Mouse (Mus musculus) C2C12 (cell line): ENCODE results near the gene Olfr1132. TPM values are rescaled to one million over a fixed set of nuclear protein-coding genes. Genes with fewer than 3 reads are reported as not detected.
"Not testable (repeated sequence)": the region's sequence is repeated elsewhere in the genome, so short reads cannot be mapped to it uniquely, and the experiment has no call there.

Source experiments
- H3K27me3 ChIP-seq: one replicate; pipeline ENCODE4 v1.6.1; 2011; ENCODE audit not compliant: control insufficient read depth, insufficient read depth, insufficient read length
- H3K36me3 ChIP-seq: one replicate; pipeline ENCODE4 v1.6.1; 2011; ENCODE audit not compliant: control insufficient read depth, insufficient read depth
- H3K4me3 ChIP-seq: one replicate; pipeline ENCODE4 v1.5.1; 2011; ENCODE audit warnings: mild to moderate bottlenecking, control low read depth; ENCODE audit not compliant: poor library complexity, insufficient read depth, severe bottlenecking
- H3K79me2 ChIP-seq: one replicate; pipeline ENCODE4 v1.6.1; 2011; ENCODE audit not compliant: control insufficient read depth, insufficient read depth
- H3K79me3 ChIP-seq: one replicate; pipeline ENCODE4 v1.6.1; 2011; ENCODE audit warnings: low read depth, control low read depth
- H3ac ChIP-seq: one replicate; pipeline ENCODE3; 2011; ENCODE audit warnings: low read depth; ENCODE audit not compliant: control insufficient read depth, insufficient read length
- CEBPB ChIP-seq: IDR thresholded peaks from one replicate; pipeline ENCODE4 v1.6.1; 2011; ENCODE audit warnings: low read depth, mild to moderate bottlenecking, control low read depth, moderate library complexity
- CTCF ChIP-seq: IDR thresholded peaks from one replicate; pipeline ENCODE4 v1.5.1; 2011; ENCODE audit not compliant: control insufficient read depth, insufficient read depth, insufficient read length
- FOSL1 ChIP-seq: IDR thresholded peaks from one replicate; pipeline ENCODE4 v1.8.0; 2011; ENCODE audit warnings: mild to moderate bottlenecking, low read length; ENCODE audit not compliant: poor library complexity, insufficient read depth, severe bottlenecking
- MAX ChIP-seq: IDR thresholded peaks from one replicate; pipeline ENCODE4 v1.6.1; 2011; ENCODE audit warnings: mild to moderate bottlenecking, control low read depth
- MYOD1 ChIP-seq: IDR thresholded peaks from one replicate; pipeline ENCODE4 v1.6.1; 2011; ENCODE audit warnings: low read depth; ENCODE audit not compliant: control insufficient read depth, insufficient read length
- MYOG ChIP-seq: IDR thresholded peaks from one replicate; pipeline ENCODE4 v1.6.1; 2011; ENCODE audit not compliant: control insufficient read depth, insufficient read length; ENCODE audit errors: extremely low read depth
- USF1 ChIP-seq: IDR thresholded peaks from one replicate; pipeline ENCODE4 v1.6.1; 2011; ENCODE audit warnings: low read depth, mild to moderate bottlenecking, control low read depth, moderate library complexity
- long read RNA-seq, 2 experiments: library from polyadenylated mRNA; unstranded; transcript quantifications; one replicate each; pipeline ENCODE4 v2.0.0; 2019 to 2020
- polyA plus RNA-seq: library from polyadenylated mRNA; unstranded; fragments of >200 nt; fragmentation: generic; extraction: Trizol; gene quantifications from one replicate; pipeline ENCODE4 v1.2.1, GENCODE M21; 2012; ENCODE audit warnings: missing spikeins

Gene Olfr1132
- polyA plus RNA-seq = not detected
- long read RNA-seq, experiment 1 = 0 reads
- long read RNA-seq, experiment 2 = 0 reads

- Histone ChIP-seq H3K27me3 (no peaks in the 10 kb centered on the region), H3K79me2 (no peaks in the 10 kb centered on the region), H3K4me3 (no peak within 1 kb of the TSS), H3K36me3 (no peaks in the 10 kb centered on the region), H3K79me3 (no peaks in the 10 kb centered on the region), H3ac (no peak within 1 kb of the TSS)
- TF ChIP-seq MYOD1 = no peak
- TF ChIP-seq FOSL1 = no peak
- no peak for TF ChIP-seq CTCF
- TF ChIP-seq USF1 = no peak
- TF ChIP-seq MYOG = no peak
- TF ChIP-seq MAX = no peak
- TF ChIP-seq CEBPB = no peak
Observed at GRCm38 (mm10) chr2:87637435-87637834, at the start of gene Olfr1132. Olfr1132 (minus strand) TSS chr2:87637535.

GRCm38 (mm10) chr2:87673564-87673963 lies 36.2 kb upstream of the Olfr1132 start, which contains the start of gene Olfr1135:
Olfr1135 (minus strand) TSS chr2:87673664.
- no peaks in the 10 kb centered on the region for H3K79me2 ChIP-seq
- no peaks in the 10 kb centered on the region for H3K27me3 ChIP-seq
- H3ac ChIP-seq = no peak within 1 kb of the TSS
- H3K36me3 ChIP-seq = no peaks in the 10 kb centered on the region
- no peak within 1 kb of the TSS for H3K4me3 ChIP-seq
- no peak for TF ChIP-seq USF1
- TF ChIP-seq MAX = no peak
- no peak for TF ChIP-seq CEBPB
- TF ChIP-seq MYOD1 = no peak
- TF ChIP-seq CTCF = no peak
- TF ChIP-seq MYOG = no peak
- no peak for TF ChIP-seq FOSL1
- no peaks in the 10 kb centered on the region for H3K79me3 ChIP-seq

- Histone ChIP-seq H3ac (no peak within 1 kb of the TSS), H3K79me3 (no peaks in the 10 kb centered on the region), H3K4me3 (no peak within 1 kb of the TSS), H3K36me3 (no peaks in the 10 kb centered on the region), H3K79me2 (no peaks in the 10 kb centered on the region), H3K27me3 (no peaks in the 10 kb centered on the region)
- TF ChIP-seq MYOG (no peak), MAX (no peak), FOSL1 (no peak), CTCF (no peak), MYOD1 (no peak), USF1 (no peak), CEBPB (no peak)
Observed at GRCm38 (mm10) chr2:87658360-87658759, 21.0 kb upstream of the Olfr1132 start, which contains the start of gene Olfr1134. Olfr1134 (minus strand) TSS chr2:87658460.

DNA sequence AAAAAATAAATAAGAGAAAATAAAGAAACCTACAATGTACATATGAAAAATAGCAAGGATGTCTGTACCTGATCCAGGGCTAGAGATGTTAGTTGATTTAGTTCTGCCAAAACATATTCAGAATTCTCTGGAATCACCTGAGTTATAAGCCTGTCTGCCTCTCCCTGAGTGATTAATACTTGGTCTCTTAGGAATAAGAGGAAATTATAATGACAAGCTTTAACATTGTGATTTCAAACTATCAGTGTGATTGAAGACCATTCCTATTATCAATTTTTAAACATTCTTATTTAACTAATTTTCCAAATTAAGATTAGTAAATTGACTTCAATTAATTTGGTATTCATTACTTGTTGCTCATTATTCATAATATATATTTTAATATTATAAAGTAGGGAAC lies 9.9 kb upstream of the Olfr1132 start, which contains the start of gene Olfr1133:
TSS of gene Olfr1133 (minus strand) at position 101 of the 400 bp plus-strand sequence.
- no peak for TF ChIP-seq MYOG
- TF ChIP-seq FOSL1 = no peak
- TF ChIP-seq MYOD1 = no peak
- no peak for TF ChIP-seq CEBPB
- no peak for TF ChIP-seq USF1
- no peak for TF ChIP-seq MAX
- TF ChIP-seq CTCF = no peak
- H3K4me3 ChIP-seq = no peak within 1 kb of the TSS
- H3K79me3 ChIP-seq = no peaks in the 10 kb centered on the region
- no peak within 1 kb of the TSS for H3ac ChIP-seq
- H3K79me2 ChIP-seq = no peaks in the 10 kb centered on the region
- H3K36me3 ChIP-seq = no peaks in the 10 kb centered on the region
- no peaks in the 10 kb centered on the region for H3K27me3 ChIP-seq

- Histone ChIP-seq H3K4me3 (no peak overlapping the region), H3K79me2 (no peaks in the 10 kb centered on the region), H3K36me3 (no peaks in the 10 kb centered on the region), H3K27me3 (no peaks in the 10 kb centered on the region), H3K79me3 (no peaks in the 10 kb centered on the region), H3ac (no peak overlapping the region)
- TF ChIP-seq MYOD1 = no peak
- no peak for TF ChIP-seq MYOG
- no peak for TF ChIP-seq USF1
- TF ChIP-seq MAX = no peak
- TF ChIP-seq CEBPB = no peak
Observed at GRCm38 (mm10) chr2:87642441-87642840, 5.1 kb upstream of the Olfr1132 start.

DNA sequence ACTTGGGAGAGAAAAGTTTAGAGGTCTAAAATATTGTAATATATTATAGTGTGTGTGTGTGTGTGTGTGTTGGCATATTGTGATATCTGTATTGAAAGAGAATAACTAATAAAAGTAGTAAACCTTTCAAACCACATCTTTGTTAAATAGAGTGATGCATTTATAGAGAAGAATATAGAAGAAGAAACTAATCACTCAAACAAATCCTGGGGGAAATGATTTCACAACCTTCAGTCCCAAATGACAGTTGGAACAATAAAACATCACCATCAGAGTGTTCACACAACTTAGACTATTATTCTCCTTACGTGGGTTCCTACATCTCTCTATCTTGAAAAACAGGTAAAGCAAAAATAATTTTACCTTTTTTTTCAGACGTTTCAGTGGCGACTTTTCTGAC lies 10.5 kb downstream of the Olfr1132 start, which contains the start of gene Olfr1131:
TSS of gene Olfr1131 (plus strand) at position 301 of the 400 bp plus-strand sequence.
- no peak within 1 kb of the TSS for H3ac ChIP-seq
- no peak within 1 kb of the TSS for H3K4me3 ChIP-seq
- no peaks in the 10 kb centered on the region for H3K27me3 ChIP-seq
- no peaks in the 10 kb centered on the region for H3K36me3 ChIP-seq
- H3K79me3 ChIP-seq = no peaks in the 10 kb centered on the region
- TF ChIP-seq MYOG (no peak), MYOD1 (no peak), MAX (no peak), USF1 (no peak), CEBPB (no peak), CTCF (no peak), FOSL1 (no peak)
- no peaks in the 10 kb centered on the region for H3K79me2 ChIP-seq

- not testable (repeated sequence) for H3K4me3 ChIP-seq, H3ac ChIP-seq, H3K36me3 ChIP-seq, H3K79me3 ChIP-seq, H3K79me2 ChIP-seq, H3K27me3 ChIP-seq
Observed at GRCm38 (mm10) chr2:87605912-87606311, 31.4 kb downstream of the Olfr1132 start, which contains the start of gene Olfr1130. Olfr1130 (plus strand) TSS chr2:87606212.
